Mouse (Mus musculus) lung, postnatal 0 days (tissue): ENCODE data around the gene Zgrf1.

ENCODE experiments used
- CTCF ChIP-seq: IDR thresholded peaks from 2 replicates; pipeline ENCODE4 v1.5.1; 2016; ENCODE audit warnings: antibody characterized with exemption, mild to moderate bottlenecking
- EP300 ChIP-seq: IDR thresholded peaks from 2 replicates; pipeline ENCODE4 v1.6.1; 2016; ENCODE audit warnings: antibody characterized with exemption, mild to moderate bottlenecking, control low read depth

- TF ChIP-seq CTCF (no peak), EP300 (no peak)
These were observed 24.1 kb upstream of the Zgrf1 start for GRCm38 (mm10) chr3:127529210-127529609.
